Mouse (Mus musculus) limb, embryonic 13.5 days (tissue): ENCODE results near the gene Dguok. TPM values are rescaled to one million over a fixed set of nuclear protein-coding genes. Genes with fewer than 3 reads are reported as not detected.
A peak's percentile ranks its signal among the peaks of the same experiment; 100 is the strongest.

Experiments used
- ATAC-seq: fragments of 200-750 bp; cut with Nextera tagmentation; 2 replicates; pipeline ENCODE4 v1.8.0; 2017; ENCODE audit warnings: low read depth, moderate number of reproducible peaks, moderate TSS enrichment; ENCODE audit not compliant: low FRiP score
- H3K27ac ChIP-seq: fragments of 300-500 bp; sonication (generic); 2 replicates; pipeline ENCODE4 v1.5.1; 2015; ENCODE audit warnings: inconsistent platforms, mild to moderate bottlenecking, moderate library complexity
- H3K27me3 ChIP-seq: fragments of 300-500 bp; sonication (generic); 2 replicates; pipeline ENCODE4 v1.6.1; 2015; ENCODE audit warnings: mild to moderate bottlenecking, inconsistent platforms
- H3K36me3 ChIP-seq: fragments of 300-500 bp; sonication (generic); 2 replicates; pipeline ENCODE4 v1.6.1; 2015; ENCODE audit warnings: inconsistent platforms, mild to moderate bottlenecking, moderate library complexity
- H3K4me1 ChIP-seq: fragments of 300-500 bp; sonication (generic); 2 replicates; pipeline ENCODE4 v1.6.1; 2015; ENCODE audit warnings: inconsistent platforms
- H3K4me2 ChIP-seq: fragments of 300-500 bp; sonication (generic); replicated peaks from 2 replicates; pipeline ENCODE4 v1.6.1; 2015; ENCODE audit warnings: inconsistent platforms, mild to moderate bottlenecking, moderate library complexity
- H3K4me3 ChIP-seq: fragments of 300-500 bp; sonication (generic); 2 replicates; pipeline ENCODE4 v1.5.1; 2015; ENCODE audit warnings: moderate library complexity, mild to moderate bottlenecking, inconsistent platforms
- H3K9ac ChIP-seq: fragments of 300-500 bp; sonication (generic); 2 replicates; pipeline ENCODE4 v1.6.1; 2015; ENCODE audit warnings: mild to moderate bottlenecking, inconsistent platforms
- H3K9me3 ChIP-seq: fragments of 300-500 bp; sonication (generic); 2 replicates; pipeline ENCODE4 v1.6.1; 2016; ENCODE audit warnings: inconsistent platforms
- WGBS: fragments of 180-500 bp; shearing (Covaris S2); methylation state at CpG from one replicate; pipeline ENCODE4 v1.1.7; 2015; 5-methylcytosine and 5-hydroxymethylcytosine counted together
- polyA plus RNA-seq: library from polyadenylated mRNA; unstranded; fragments of >200 nt; fragmentation: Nextera tagmentation; extraction: Ambion mirVana; gene quantifications from 2 replicates; pipeline ENCODE4 v1.2.1, GENCODE M21; 2015

Dguok gene
- polyA plus RNA-seq, 1 experiment from 2014 or later: 89.5 TPM

- Histone ChIP-seq H3K4me3 (no peak overlapping the region), H3K36me3 (peaks cover 59% of the 10 kb centered on the region), H3K4me2 (no peak overlapping the region), H3K9ac (no peak overlapping the region), H3K4me1 (peaks cover 71% of the 10 kb centered on the region), H3K27me3 (no peaks in the 10 kb centered on the region), H3K27ac (no peak overlapping the region), H3K9me3 (no peaks in the 10 kb centered on the region)
- ATAC-seq: no peak
- WGBS: 53% methylated on average over 3 of the region's 3 CpGs
Observed at GRCm38 (mm10) chr6:83437802-83438201, 69.0 kb downstream of the Dguok start.

GRCm38 (mm10) chr6:83437225-83437624, 69.5 kb downstream of the Dguok start:
- no peak overlapping the region for H3K4me3 ChIP-seq
- H3K36me3 ChIP-seq: peaks cover 59% of the 10 kb centered on the region
- no peak for ATAC-seq
- peaks cover 65% of the 10 kb centered on the region for H3K4me1 ChIP-seq
- no peak overlapping the region for H3K4me2 ChIP-seq
- no peaks in the 10 kb centered on the region for H3K9me3 ChIP-seq
- H3K27ac ChIP-seq: no peak overlapping the region
- 80% methylated on average over 3 of the region's 3 CpGs for WGBS
- no peak overlapping the region for H3K9ac ChIP-seq
- no peaks in the 10 kb centered on the region for H3K27me3 ChIP-seq

- no peak for ATAC-seq
- peaks cover 63% of the 10 kb centered on the region for H3K4me1 ChIP-seq
Observed at GRCm38 (mm10) chr6:83436547-83436946, 70.2 kb downstream of the Dguok start.

GRCm38 (mm10) chr6:83435174-83435573, 71.6 kb downstream of the Dguok start:
- Histone ChIP-seq H3K9ac (no peak overlapping the region), H3K4me2 (no peak overlapping the region), H3K4me3 (no peak overlapping the region), H3K4me1 (peaks cover 66% of the 10 kb centered on the region), H3K9me3 (no peaks in the 10 kb centered on the region), H3K27me3 (no peaks in the 10 kb centered on the region), H3K27ac (no peak overlapping the region; the same call in 1 of the 2 replicates), H3K36me3 (peaks cover 62% of the 10 kb centered on the region)
- 67% methylated on average over 5 of the region's 5 CpGs for WGBS
- no peak for ATAC-seq

More at GRCm38 (mm10) chr6:83436547-83436946, 70.2 kb downstream of the Dguok start:
- H3K36me3 ChIP-seq: peaks cover 59% of the 10 kb centered on the region
- 80% methylated on average over 4 of the region's 4 CpGs for WGBS
- no peak overlapping the region for H3K9ac ChIP-seq
- H3K4me3 ChIP-seq: no peak overlapping the region
- no peak overlapping the region for H3K27ac ChIP-seq
- no peak overlapping the region for H3K4me2 ChIP-seq
- no peaks in the 10 kb centered on the region for H3K9me3 ChIP-seq
- H3K27me3 ChIP-seq: no peaks in the 10 kb centered on the region

- Histone ChIP-seq H3K27ac (peak overlapping the region; percentile 39; the same call in 1 of the 2 replicates), H3K9ac (no peak overlapping the region), H3K27me3 (no peaks in the 10 kb centered on the region), H3K4me3 (no peak overlapping the region), H3K4me2 (0 out of 2 replicates have a peak overlapping the region, but pooled peaks have one; percentile 7), H3K4me1 (peaks cover 52% of the 10 kb centered on the region), H3K36me3 (peaks cover 52% of the 10 kb centered on the region), H3K9me3 (no peaks in the 10 kb centered on the region)
- no peak for ATAC-seq
- WGBS: 73% methylated on average over 4 of the region's 4 CpGs
Observed at GRCm38 (mm10) chr6:83433546-83433945, 73.2 kb downstream of the Dguok start.

- WGBS: 77% methylated on average over 7 of the region's 7 CpGs
Observed at GRCm38 (mm10) chr6:83432966-83433365, 73.8 kb downstream of the Dguok start.

More at GRCm38 (mm10) chr6:83432966-83433365, 73.8 kb downstream of the Dguok start:
- no peaks in the 10 kb centered on the region for H3K27me3 ChIP-seq
- no peak for ATAC-seq
- no peak overlapping the region for H3K9ac ChIP-seq
- H3K27ac ChIP-seq: 0 out of 2 replicates have a peak overlapping the region, but pooled peaks have one; percentile 2
- peaks cover 52% of the 10 kb centered on the region for H3K36me3 ChIP-seq
- peaks cover 52% of the 10 kb centered on the region for H3K4me1 ChIP-seq
- no peaks in the 10 kb centered on the region for H3K9me3 ChIP-seq
- H3K4me3 ChIP-seq: no peak overlapping the region
- H3K4me2 ChIP-seq: no peak overlapping the region

Other genes with a start within 250 kb of the Dguok start
- gene Mthfd2, start 181.1 kb downstream of the Dguok start, polyA plus RNA-seq: 40.5 and 40.8 TPM in 2 replicates
- gene Mob1a, start 181.0 kb downstream of the Dguok start, polyA plus RNA-seq: 59.0 and 65.9 TPM in 2 replicates
- 117 and 128 TPM in 2 replicates for gene Bola3, start 157.8 kb downstream of the Dguok start, polyA plus RNA-seq
- gene Tet3, start 47.9 kb downstream of the Dguok start, polyA plus RNA-seq: 51.6 and 63.1 TPM in 2 replicates
- 2.9 and 3.4 TPM in 2 replicates for gene Actg2, start 29.3 kb upstream of the Dguok start, polyA plus RNA-seq
- 24.4 and 24.8 TPM in 2 replicates for gene Stambp, start 65.8 kb upstream of the Dguok start, polyA plus RNA-seq
- gene Clec4f, start 149.2 kb upstream of the Dguok start, polyA plus RNA-seq: not detected in 2 replicates
- gene Cd207, start 170.9 kb upstream of the Dguok start, polyA plus RNA-seq: not detected in 2 replicates
- gene Vax2, start 204.3 kb upstream of the Dguok start, polyA plus RNA-seq: 1.1 and 1.4 TPM in 2 replicates
- gene Atp6v1b1, start 236.0 kb upstream of the Dguok start, polyA plus RNA-seq: not detected in 2 replicates